Mouse (Mus musculus) layer of hippocampus, adult 18-20 months (tissue): ENCODE measurements around the gene Col6a6. TPM values are rescaled to one million over a fixed set of nuclear protein-coding genes. Genes with fewer than 3 reads are reported as not detected.
A peak's percentile ranks its signal among the peaks of the same experiment; 100 is the strongest.
"Not testable (repeated sequence)": the region's sequence is repeated elsewhere in the genome, so short reads cannot be mapped to it uniquely, and the experiment has no call there.

Experiments used
- DNase-seq, 2 experiments: peaks; one replicate each; pipeline ENCODE4 v3.0.0; 2022; ENCODE audit warnings: low spot score in 2 of 2
- long read RNA-seq: library from polyadenylated mRNA; stranded (forward); transcript quantifications from one replicate; pipeline ENCODE4 v2.0.0, GENCODE M21; 2021
- total RNA-seq, 2 experiments: library from RNA; stranded (reverse); gene quantifications; 2 replicates each; pipeline ENCODE4 v1.2.3; 2021

Gene Col6a6
- total RNA-seq, result under 1 TPM; 0.25 to 0.28 TPM
- long read RNA-seq, result 0 reads

DNA sequence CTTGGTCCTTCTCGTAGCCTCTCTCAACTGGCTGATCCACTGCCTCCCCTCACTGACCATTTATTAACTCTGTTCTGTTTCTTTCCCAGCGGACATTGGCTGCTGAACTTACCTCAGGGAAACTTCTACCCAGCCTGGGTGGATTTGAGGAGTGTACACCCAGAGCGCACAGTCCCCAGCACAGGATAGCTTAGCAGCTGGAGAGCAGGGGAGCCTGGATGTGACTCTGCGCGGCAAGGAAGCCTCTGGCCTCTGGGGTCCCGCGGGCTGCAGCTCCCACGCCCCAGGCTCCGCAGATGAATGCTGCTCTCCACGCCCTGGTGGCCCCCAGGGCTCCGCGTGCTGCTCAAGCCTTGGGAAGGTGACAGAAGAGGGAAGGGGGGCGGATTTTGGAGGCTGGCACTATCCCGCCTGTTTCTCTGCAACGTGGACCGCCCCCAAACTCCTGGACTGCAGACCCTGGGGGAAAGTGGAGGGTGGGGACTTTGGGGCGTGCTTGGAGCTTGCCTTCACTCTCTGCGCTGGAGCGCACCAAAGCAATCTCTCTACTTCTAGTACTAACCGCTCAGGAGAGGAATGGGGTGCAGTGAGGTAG is at the start of gene Col6a6:
TSS of gene Col6a6 (minus strand) at position 370 of the 595 bp plus-strand sequence.
- no peak for DNase-seq

GRCm38 (mm10) chr9:105876124-105876523 is 48.2 kb upstream of the Col6a6 start:
- no peak for DNase-seq

DNA sequence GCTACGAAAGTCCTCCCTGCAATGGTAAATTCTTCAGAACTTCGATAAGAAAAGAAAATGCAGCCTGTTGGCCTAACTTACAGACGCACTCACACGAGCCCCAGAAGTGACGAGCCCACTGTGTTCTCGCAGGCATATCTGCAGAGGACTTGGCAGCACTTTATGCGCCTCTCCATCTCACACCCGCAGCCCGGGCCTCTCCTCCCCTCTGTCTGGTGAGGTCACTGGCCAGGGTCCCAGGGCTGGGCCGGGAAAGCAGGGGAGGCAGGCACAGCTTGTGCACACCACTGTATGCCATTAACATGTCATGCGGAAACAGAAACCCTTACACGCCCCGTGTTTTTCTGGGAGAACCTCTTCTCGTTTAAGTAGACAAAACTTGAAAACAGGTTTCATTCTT is 43.7 kb upstream of the Col6a6 start:
- DNase-seq, result no peak

DNA sequence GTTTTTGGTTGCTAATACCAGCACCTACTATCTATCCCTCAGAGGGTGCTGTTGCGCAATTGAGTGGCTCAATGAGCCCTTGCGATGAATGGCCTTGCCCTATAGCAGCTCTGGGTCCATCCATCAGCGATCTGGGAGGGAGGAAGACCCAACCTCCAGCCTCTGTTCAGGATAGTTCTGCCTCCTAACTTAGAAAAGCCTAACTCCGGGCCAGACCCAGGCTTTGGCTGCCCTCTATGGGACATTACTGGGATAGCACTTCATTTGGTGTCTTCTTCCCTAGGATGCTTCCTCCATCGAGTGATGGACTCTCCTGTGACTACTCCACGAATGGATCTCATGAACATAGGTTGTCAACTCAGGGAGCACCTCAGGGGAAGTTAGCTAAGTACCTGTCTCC is 29.8 kb upstream of the Col6a6 start:
- peak; percentile 55 to 88 for DNase-seq

DNA sequence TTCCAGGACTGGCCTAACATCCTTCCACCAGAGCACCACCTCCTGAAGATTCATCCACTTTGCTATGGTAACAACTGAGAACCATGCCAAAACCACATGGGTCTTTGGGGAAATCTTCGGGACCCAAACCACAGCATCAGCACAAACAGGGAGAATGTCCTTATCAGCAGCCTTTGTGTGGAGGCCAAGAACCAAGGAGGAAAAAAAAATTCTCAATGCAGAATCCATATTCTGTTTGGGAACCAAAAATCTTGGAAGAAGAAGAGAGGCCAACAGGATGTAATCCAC is 24.8 kb upstream of the Col6a6 start:
- DNase-seq, result no peak

DNA sequence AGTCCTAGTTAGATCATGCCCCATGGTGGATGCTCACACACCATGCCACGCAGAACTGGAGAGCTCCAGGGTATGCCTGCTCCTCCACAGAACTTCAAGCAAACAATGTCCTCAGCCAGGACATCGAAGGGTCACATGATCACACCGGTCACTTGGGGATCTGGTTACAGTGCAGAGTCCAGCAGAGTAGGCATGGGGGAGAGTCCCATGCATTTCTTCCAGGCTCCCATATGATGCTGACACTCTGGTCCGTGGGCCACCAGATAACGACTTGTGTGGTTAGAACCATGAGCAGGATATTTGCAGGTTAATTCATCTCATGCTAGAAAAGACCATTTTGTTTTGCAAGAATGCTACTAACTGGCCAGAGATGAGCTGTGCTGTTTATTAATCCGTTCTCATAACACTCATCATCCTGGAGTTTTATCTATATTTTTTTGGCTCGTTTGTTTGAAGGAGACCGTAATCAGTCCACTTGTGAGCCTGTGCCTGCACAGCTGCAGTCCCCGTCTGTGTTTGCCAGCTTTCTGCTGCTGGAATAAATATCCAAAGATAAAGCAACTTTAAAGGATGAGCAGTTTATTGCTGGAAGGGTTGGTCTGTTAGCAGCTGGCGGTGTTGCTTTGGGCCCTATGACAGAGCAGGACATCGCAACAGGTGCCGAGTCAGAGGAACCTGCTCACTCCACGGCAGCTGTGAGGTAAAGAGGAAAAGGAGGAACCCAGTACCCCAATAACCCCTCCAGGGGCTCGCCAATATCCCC is 24.2 kb upstream of the Col6a6 start:
- no peak for DNase-seq

GRCm38 (mm10) chr9:105851011-105851410 is 23.1 kb upstream of the Col6a6 start:
- no peak for DNase-seq

DNA sequence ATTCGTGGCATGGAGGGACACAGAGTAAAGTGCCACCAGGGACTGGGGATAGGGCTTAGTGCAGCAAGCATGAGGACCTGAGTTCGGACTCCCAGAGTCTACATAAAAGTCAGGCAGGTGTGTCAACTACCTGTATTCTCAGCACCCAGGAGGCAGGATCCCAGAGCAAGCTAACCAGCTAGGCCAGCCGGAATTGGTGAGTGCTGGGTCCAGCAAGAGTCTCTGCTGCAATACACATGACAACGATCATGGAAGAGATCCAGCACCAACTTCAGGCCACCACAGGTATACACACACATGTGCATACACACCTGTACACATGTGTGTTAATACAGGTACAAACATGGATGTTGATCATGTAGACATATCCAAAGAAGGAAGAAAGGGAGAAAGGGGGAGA is 20.4 kb upstream of the Col6a6 start:
- DNase-seq, result no peak

- DNase-seq, result no peak
Measured at GRCm38 (mm10) chr9:105847261-105847660, 19.3 kb upstream of the Col6a6 start.

GRCm38 (mm10) chr9:105841386-105841785 is 13.4 kb upstream of the Col6a6 start:
- not testable (repeated sequence) for DNase-seq

- no peak for DNase-seq
Measured at GRCm38 (mm10) chr9:105839147-105839515, 11.2 kb upstream of the Col6a6 start.

GRCm38 (mm10) chr9:105838396-105839146 is 10.6 kb upstream of the Col6a6 start:
- no peak for DNase-seq

DNA sequence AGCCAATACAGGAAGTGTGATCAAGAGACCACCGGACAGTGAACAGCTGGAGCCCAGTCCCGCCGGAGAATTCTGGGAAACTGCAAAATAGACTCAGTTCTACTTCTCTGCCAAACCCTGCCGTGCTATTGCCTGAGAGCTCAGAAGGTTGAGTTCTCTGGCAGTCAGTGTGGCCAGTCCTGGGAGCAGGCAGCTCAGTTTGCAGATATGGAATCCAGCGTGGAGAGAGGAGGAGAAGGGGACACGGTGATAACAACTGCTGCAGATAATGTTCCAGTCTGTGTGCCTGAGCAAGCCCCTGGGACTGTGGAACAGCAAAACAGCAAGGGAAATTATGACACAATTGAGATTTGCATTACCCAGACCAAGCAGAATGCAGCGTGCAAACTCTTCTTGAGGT is 7.6 kb upstream of the Col6a6 start:
- no peak for DNase-seq

DNA sequence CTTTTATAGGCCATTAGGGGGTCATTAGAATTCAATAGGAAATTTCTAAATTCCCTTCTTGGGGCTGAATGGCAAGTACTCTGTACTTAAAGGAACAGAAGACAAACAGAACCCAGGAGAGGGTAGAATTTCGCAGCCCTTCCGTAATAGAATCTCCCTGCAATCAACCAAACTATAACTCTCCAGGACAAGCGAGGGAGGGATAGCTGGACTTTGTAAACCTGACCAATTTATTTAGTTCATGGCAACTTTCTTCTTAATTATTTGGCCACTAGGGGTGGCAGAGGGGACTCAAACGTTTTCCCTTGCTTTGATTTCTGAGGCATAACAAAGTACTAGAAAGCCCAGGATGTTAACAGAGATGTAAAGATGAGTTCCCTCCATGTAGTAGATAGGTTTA is 6.8 kb upstream of the Col6a6 start:
- no peak for DNase-seq

- DNase-seq, result no peak
Measured at GRCm38 (mm10) chr9:105831291-105831690, 3.3 kb upstream of the Col6a6 start.

GRCm38 (mm10) chr9:105827076-105827647 is 798 bp downstream of the Col6a6 start:
- DNase-seq, result no peak

DNA sequence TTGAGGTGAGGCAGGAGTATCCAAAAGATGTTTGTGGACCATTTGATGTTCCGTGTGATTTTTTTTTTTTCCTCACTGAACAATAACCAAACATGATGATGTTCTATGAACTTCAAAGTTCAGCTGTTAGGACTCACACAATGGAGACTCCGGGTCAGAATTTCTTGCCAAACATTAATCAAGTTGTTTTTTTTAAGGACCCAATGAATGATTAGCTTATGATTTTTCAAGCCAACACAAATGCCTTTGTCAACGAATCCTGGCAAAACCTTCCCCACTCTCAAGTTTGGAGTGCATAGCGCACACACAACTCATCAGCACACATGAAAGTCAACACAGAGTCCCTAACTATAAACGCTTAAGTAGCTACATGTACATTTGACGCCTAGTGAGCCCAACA is 7.2 kb downstream of the Col6a6 start:
- no peak for DNase-seq

DNA sequence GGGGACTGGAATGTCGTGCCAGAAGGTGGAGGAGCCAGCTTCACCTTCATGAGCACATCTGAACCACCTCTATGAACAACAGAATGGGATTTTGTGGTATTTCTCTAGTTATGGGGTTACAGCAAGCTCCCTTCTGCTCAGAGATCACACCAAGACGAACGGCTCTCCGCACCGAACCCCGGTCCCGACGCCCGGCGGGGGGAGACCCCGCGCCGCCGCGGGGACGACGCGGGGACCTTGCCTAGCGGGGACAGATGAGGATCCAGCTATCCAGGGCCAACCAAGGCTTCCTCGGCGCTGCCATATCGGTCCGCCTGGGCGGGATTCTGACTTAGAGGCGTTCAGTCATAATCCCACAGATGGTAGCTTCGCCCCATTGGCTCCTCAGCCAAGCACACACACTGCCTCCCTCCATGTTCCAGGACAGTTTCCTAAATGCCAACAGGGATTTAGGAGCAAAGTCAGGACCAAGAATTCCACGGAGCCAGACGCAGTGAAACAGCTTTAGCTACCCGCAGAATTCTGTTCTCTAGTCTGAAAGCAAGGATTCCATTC is 8.7 kb downstream of the Col6a6 start:
- no peak for DNase-seq

DNA sequence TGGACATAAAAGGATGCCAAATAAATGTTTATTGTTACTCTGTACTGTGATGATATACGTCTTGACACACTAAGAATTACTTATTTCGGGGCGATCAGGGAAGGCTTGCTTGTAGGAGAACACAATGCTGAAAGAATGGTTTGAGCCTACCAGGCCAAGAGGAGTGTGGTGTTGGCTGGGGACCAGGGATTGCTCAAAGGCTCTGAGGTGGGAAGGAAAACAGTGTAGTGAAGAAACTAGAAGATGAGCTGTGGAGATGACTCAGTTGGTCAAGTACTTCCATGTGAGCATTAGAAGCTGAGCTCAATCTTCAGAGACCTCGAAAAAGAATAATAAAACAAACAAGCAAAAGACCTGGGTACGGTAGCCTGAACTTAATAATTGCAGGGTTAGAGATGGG is 13.5 kb downstream of the Col6a6 start:
- DNase-seq, result no peak

DNA sequence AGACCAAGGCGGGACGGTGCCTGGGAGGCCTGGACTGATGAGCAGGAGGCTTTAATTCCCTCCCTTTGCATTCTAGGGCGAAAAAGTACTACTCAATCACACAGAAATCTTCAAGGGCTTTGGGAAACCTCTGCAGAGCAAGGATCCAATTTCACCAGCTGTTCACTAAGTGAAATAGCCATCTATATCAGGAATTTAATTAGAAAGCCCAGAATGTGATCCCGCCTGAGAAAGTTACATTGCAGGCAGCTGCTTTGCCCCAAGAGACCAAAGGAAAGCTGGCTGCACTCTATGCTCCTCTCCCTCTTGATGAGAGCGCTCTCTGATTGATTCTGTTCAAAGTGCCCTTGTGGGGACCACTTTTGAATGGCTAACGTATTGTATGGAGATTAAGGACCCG is 16.5 kb downstream of the Col6a6 start:
- DNase-seq, result no peak

GRCm38 (mm10) chr9:105808920-105809505 is 18.9 kb downstream of the Col6a6 start:
- DNase-seq, result peak in 1 of 2 experiments; percentile 20
